Mouse (Mus musculus): ENCODE data around the gene Lancl3. TPM values are rescaled to one million over a fixed set of nuclear protein-coding genes. Genes with fewer than 3 reads are reported as not detected.
"Not testable (repeated sequence)": the region's sequence is repeated elsewhere in the genome, so short reads cannot be mapped to it uniquely, and the experiment has no call there.

Lancl3 gene
- polyA plus RNA-seq, 1 experiment from 2014 or later: 1.8 TPM

GRCm38 (mm10) chrX:9272460-9273361, 73.0 kb downstream of the Lancl3 start, which contains the start of gene Xk:
Gene Xk, plus strand, starts transcription at chrX:9272756.
- 13% methylated on average over 44 of the region's 94 CpGs for WGBS
- Histone ChIP-seq H3K27ac (ENCODE audit: low read length) (no peak within 1 kb of the TSS), H3K9ac (replicated peaks; ENCODE audit: low read depth, low read length) (peak within 1 kb of the TSS; percentile 18; the same call in 1 of the 2 replicates), H3K4me3 (ENCODE audit: low read depth, low read length) (peak within 1 kb of the TSS; percentile 44), H3K27me3 (ENCODE audit: control insufficient read depth, insufficient read depth, low read length) (no peaks in the 10 kb centered on the region), H3K4me1 (ENCODE audit: control insufficient read depth, insufficient read depth, low read length) (no peaks in the 10 kb centered on the region), H3K9me3 (ENCODE audit: control insufficient read depth, low read depth, low read length) (no peaks in the 10 kb centered on the region), H3K36me3 (ENCODE audit: control insufficient read depth, insufficient read depth, low read length) (no peaks in the 10 kb centered on the region), H3K4me2 (replicated peaks; ENCODE audit: low read depth, low read length) (peak within 1 kb of the TSS; percentile 39)
- ATAC-seq (ENCODE audit: insufficient number of reproducible peaks, insufficient read depth, low FRiP score, low read depth): peak; percentile 87; the same call in 1 of the 2 replicates

- no peaks in the 10 kb centered on the region for H3K36me3 ChIP-seq (ENCODE audit: control insufficient read depth, insufficient read depth, low read length)
- H3K4me1 ChIP-seq (ENCODE audit: control insufficient read depth, insufficient read depth, low read length): no peaks in the 10 kb centered on the region
- H3K9me3 ChIP-seq (ENCODE audit: control insufficient read depth, low read depth, low read length): no peaks in the 10 kb centered on the region
- no peak overlapping the region for H3K9ac ChIP-seq (replicated peaks; ENCODE audit: low read depth, low read length)
- H3K4me3 ChIP-seq (ENCODE audit: low read depth, low read length): peak overlapping the region; percentile 44; the same call in 1 of the 2 replicates
- H3K27me3 ChIP-seq (ENCODE audit: control insufficient read depth, insufficient read depth, low read length): no peaks in the 10 kb centered on the region
- ATAC-seq (ENCODE audit: insufficient number of reproducible peaks, insufficient read depth, low FRiP score, low read depth): no peak
- 68% methylated on average over 12 of the region's 12 CpGs for WGBS
- peak overlapping the region; percentile 39 for H3K4me2 ChIP-seq (replicated peaks; ENCODE audit: low read depth, low read length)
- H3K27ac ChIP-seq (ENCODE audit: low read length): no peak overlapping the region
These were observed 73.8 kb downstream of the Lancl3 start for GRCm38 (mm10) chrX:9273377-9274002.

GRCm38 (mm10) chrX:9274321-9274720, 74.6 kb downstream of the Lancl3 start:
- no peak for ATAC-seq (ENCODE audit: insufficient number of reproducible peaks, insufficient read depth, low FRiP score, low read depth)
- H3K9me3 ChIP-seq (ENCODE audit: control insufficient read depth, low read depth, low read length): no peaks in the 10 kb centered on the region
- no peaks in the 10 kb centered on the region for H3K36me3 ChIP-seq (ENCODE audit: control insufficient read depth, insufficient read depth, low read length)
- 74% methylated on average over 8 of the region's 8 CpGs for WGBS
- H3K9ac ChIP-seq (replicated peaks; ENCODE audit: low read depth, low read length): no peak overlapping the region
- H3K4me1 ChIP-seq (ENCODE audit: control insufficient read depth, insufficient read depth, low read length): no peaks in the 10 kb centered on the region
- H3K27me3 ChIP-seq (ENCODE audit: control insufficient read depth, insufficient read depth, low read length): no peaks in the 10 kb centered on the region
- H3K4me3 ChIP-seq (ENCODE audit: low read depth, low read length): no peak overlapping the region
- H3K4me2 ChIP-seq (replicated peaks; ENCODE audit: low read depth, low read length): no peak overlapping the region
- H3K27ac ChIP-seq (ENCODE audit: low read length): no peak overlapping the region

GRCm38 (mm10) chrX:9283464-9283863, 83.8 kb downstream of the Lancl3 start, which contains the start of gene H2al1m:
Gene H2al1m, plus strand, starts transcription at chrX:9283764.
- H3K9ac ChIP-seq (replicated peaks; ENCODE audit: low read depth, low read length); H3K27me3 ChIP-seq (ENCODE audit: control insufficient read depth, insufficient read depth, low read length); H3K27ac ChIP-seq (ENCODE audit: low read length); ATAC-seq (ENCODE audit: insufficient number of reproducible peaks, insufficient read depth, low FRiP score, low read depth); H3K9me3 ChIP-seq (ENCODE audit: control insufficient read depth, low read depth, low read length); H3K4me3 ChIP-seq (ENCODE audit: low read depth, low read length); H3K4me1 ChIP-seq (ENCODE audit: control insufficient read depth, insufficient read depth, low read length); H3K4me2 ChIP-seq (replicated peaks; ENCODE audit: low read depth, low read length); H3K36me3 ChIP-seq (ENCODE audit: control insufficient read depth, insufficient read depth, low read length): not testable (repeated sequence)
- no CpG with 5 or more reads among the region's 1 CpGs for WGBS

DNA sequence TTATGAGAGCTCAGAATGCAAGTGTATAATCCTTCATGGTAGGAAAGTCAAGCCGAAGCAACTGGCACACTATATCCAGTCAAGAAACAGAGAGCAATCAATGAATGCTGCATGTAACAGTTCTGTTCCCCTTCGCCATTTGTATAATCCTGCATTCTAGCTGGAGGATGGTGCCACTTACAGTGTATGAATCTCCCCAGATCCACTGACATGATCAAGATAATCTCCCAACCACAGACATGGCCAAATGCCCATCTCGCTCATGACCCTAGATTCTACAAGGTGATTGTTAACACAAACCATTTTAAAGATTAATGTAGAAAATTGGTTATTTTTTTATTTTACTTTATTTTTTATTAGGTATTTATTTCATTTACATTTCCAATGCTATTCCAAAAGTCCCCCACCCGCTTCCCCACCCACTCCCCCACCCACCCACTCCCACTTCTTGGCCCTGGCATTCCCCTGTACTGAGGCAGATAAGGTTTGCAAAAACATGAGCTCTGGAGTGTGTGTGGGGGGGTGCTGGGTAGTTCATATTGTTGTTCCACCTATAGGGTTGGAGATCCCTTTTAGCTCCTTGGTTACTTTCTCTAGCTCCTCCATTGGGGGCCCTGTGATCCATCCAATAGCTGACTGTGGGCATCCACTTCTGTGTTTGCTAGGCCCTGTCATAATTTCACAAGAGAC, 93.6 kb downstream of the Lancl3 start:
- not testable (repeated sequence) for H3K27ac ChIP-seq (ENCODE audit: low read length); ATAC-seq (ENCODE audit: insufficient number of reproducible peaks, insufficient read depth, low FRiP score, low read depth); H3K4me3 ChIP-seq (ENCODE audit: low read depth, low read length); H3K9me3 ChIP-seq (ENCODE audit: control insufficient read depth, low read depth, low read length); H3K27me3 ChIP-seq (ENCODE audit: control insufficient read depth, insufficient read depth, low read length); H3K36me3 ChIP-seq (ENCODE audit: control insufficient read depth, insufficient read depth, low read length); H3K4me1 ChIP-seq (ENCODE audit: control insufficient read depth, insufficient read depth, low read length); H3K4me2 ChIP-seq (replicated peaks; ENCODE audit: low read depth, low read length); H3K9ac ChIP-seq (replicated peaks; ENCODE audit: low read depth, low read length)
- WGBS: 86% methylated on average over 3 of the region's 4 CpGs

GRCm38 (mm10) chrX:9298413-9298864, 98.7 kb downstream of the Lancl3 start:
- no peak overlapping the region for H3K4me2 ChIP-seq (replicated peaks; ENCODE audit: low read depth, low read length)
- H3K36me3 ChIP-seq (ENCODE audit: control insufficient read depth, insufficient read depth, low read length): no peaks in the 10 kb centered on the region
- no peak overlapping the region for H3K9ac ChIP-seq (replicated peaks; ENCODE audit: low read depth, low read length)
- no peaks in the 10 kb centered on the region for H3K9me3 ChIP-seq (ENCODE audit: control insufficient read depth, low read depth, low read length)
- no peak for ATAC-seq (ENCODE audit: insufficient number of reproducible peaks, insufficient read depth, low FRiP score, low read depth)
- H3K4me1 ChIP-seq (ENCODE audit: control insufficient read depth, insufficient read depth, low read length): no peaks in the 10 kb centered on the region
- H3K27me3 ChIP-seq (ENCODE audit: control insufficient read depth, insufficient read depth, low read length): no peaks in the 10 kb centered on the region
- WGBS: 86% methylated on average over 5 of the region's 5 CpGs
- H3K4me3 ChIP-seq (ENCODE audit: low read depth, low read length): no peak overlapping the region
- no peak overlapping the region for H3K27ac ChIP-seq (ENCODE audit: low read length)

DNA sequence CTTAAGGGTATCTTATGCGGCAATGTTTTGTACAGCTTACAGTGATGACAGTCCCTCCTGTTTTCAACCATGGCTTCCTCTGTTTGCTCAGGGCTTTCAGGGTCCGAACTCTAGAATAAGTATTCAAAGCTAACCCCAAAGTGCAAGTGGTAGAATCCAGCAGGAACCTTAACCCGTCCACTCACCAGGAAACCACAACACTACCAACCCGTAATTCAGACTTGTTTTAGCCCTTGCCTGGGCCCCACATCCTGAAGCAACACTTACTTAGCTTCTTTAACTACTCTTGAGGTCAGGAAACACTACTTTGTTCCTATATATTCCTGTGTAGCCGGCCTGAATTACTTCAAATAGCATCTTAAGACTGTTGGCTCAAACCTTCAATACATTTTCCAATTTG, 103.1 kb downstream of the Lancl3 start:
- no peak for ATAC-seq (ENCODE audit: insufficient number of reproducible peaks, insufficient read depth, low FRiP score, low read depth)
- H3K9ac ChIP-seq (replicated peaks; ENCODE audit: low read depth, low read length): no peak overlapping the region
- no peak overlapping the region for H3K4me3 ChIP-seq (ENCODE audit: low read depth, low read length)
- no peak overlapping the region for H3K4me2 ChIP-seq (replicated peaks; ENCODE audit: low read depth, low read length)
- no peaks in the 10 kb centered on the region for H3K4me1 ChIP-seq (ENCODE audit: control insufficient read depth, insufficient read depth, low read length)
- no peak overlapping the region for H3K27ac ChIP-seq (ENCODE audit: low read length)
- no peaks in the 10 kb centered on the region for H3K9me3 ChIP-seq (ENCODE audit: control insufficient read depth, low read depth, low read length)
- H3K36me3 ChIP-seq (ENCODE audit: control insufficient read depth, insufficient read depth, low read length): no peaks in the 10 kb centered on the region
- H3K27me3 ChIP-seq (ENCODE audit: control insufficient read depth, insufficient read depth, low read length): no peaks in the 10 kb centered on the region
- 81% methylated on average over 5 of the region's 5 CpGs for WGBS

DNA sequence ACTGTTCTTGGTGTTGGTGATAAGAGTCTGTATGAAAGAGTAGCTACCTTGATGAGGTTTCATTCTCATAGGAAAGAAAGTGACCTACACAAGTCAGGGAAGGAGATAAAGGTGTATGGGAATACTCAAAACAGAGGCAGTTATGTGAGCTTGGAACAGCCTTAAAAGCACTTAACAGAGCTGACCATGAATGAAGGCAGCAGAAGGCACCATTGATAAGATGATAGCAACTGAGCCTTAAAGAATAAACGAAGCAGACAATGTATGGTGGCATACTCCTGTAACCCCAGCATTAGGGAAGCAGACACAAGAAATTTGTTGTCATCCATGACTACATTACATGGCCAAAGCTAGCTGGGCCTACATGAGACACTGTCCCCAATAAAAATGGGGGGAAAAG, 103.8 kb downstream of the Lancl3 start:
- no peaks in the 10 kb centered on the region for H3K36me3 ChIP-seq (ENCODE audit: control insufficient read depth, insufficient read depth, low read length)
- WGBS: 55% methylated on average over 1 of the region's 1 CpGs
- ATAC-seq (ENCODE audit: insufficient number of reproducible peaks, insufficient read depth, low FRiP score, low read depth): no peak
- no peaks in the 10 kb centered on the region for H3K9me3 ChIP-seq (ENCODE audit: control insufficient read depth, low read depth, low read length)
- H3K9ac ChIP-seq (replicated peaks; ENCODE audit: low read depth, low read length): no peak overlapping the region
- H3K4me2 ChIP-seq (replicated peaks; ENCODE audit: low read depth, low read length): no peak overlapping the region
- no peaks in the 10 kb centered on the region for H3K27me3 ChIP-seq (ENCODE audit: control insufficient read depth, insufficient read depth, low read length)
- no peak overlapping the region for H3K27ac ChIP-seq (ENCODE audit: low read length)
- H3K4me3 ChIP-seq (ENCODE audit: low read depth, low read length): no peak overlapping the region
- no peaks in the 10 kb centered on the region for H3K4me1 ChIP-seq (ENCODE audit: control insufficient read depth, insufficient read depth, low read length)
